Mouse (Mus musculus) CH12.LX (cell line): ENCODE data around the gene Shc2.

Experiments
- CTCF ChIP-seq, 2 experiments: IDR thresholded peaks in 1 of 2; conservative IDR thresholded peaks in 1 of 2; 2 replicates each; pipeline ENCODE4 v1.5.1; 2011 to 2012; ENCODE audit warnings: low read depth in 2 of 2, low read length in 2 of 2, improper control_type of control experiment in 1 of 2, inconsistent platforms in 1 of 2, mild to moderate bottlenecking in 1 of 2, moderate library complexity in 1 of 2
- GABPA ChIP-seq: IDR thresholded peaks from 2 replicates; pipeline ENCODE4 v1.6.1; 2012; ENCODE audit warnings: low read depth, low read length, improper control_type of control experiment, inconsistent platforms; ENCODE audit not compliant: insufficient replicate concordance
- HCFC1 ChIP-seq: IDR thresholded peaks from 2 replicates; pipeline ENCODE4 v1.6.1; 2012; ENCODE audit warnings: low read depth, mild to moderate bottlenecking, inconsistent platforms, low read length, improper control_type of control experiment
- ZMIZ1 ChIP-seq: IDR thresholded peaks from 2 replicates; pipeline ENCODE4 v1.6.1; 2012; ENCODE audit warnings: low read depth, mild to moderate bottlenecking, inconsistent platforms, low read length, improper control_type of control experiment

DNA sequence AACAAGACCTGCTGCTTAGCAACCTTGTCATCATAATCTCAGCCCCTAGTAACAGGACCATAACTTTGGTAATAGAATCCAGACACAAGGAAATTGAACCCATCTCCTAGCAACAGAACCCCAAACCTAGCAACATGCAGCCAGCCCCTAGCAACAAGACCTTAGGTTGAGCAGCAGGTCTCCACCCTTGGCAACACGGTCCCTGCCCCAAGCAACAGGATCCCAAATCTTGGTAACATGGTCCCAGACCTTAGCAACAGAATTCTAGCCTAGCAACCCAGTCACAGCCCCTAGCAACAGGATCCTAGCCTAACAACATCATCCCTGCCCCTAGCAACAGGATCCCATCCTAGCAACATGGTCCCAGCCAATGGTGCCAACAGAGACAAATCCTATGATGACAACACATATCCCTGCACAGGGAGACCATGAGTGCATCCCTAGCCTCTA is 17.3 kb upstream of the Shc2 start:
- TF ChIP-seq GABPA (no peak), CTCF (conservative IDR thresholded peaks at IDR 0.05 in 1 of 2, IDR thresholded peaks at IDR 0.05 in 1 of 2; ENCODE audit: low read depth in 2 of 2, low read length in 2 of 2) (no peak), ZMIZ1 (no peak), HCFC1 (no peak)
